Mouse (Mus musculus) midbrain, embryonic 12.5 days (tissue): ENCODE results near the gene Zbtb32. TPM values are rescaled to one million over a fixed set of nuclear protein-coding genes. Genes with fewer than 3 reads are reported as not detected.

Source experiments
- ATAC-seq: fragments of 200-750 bp; cut with Nextera tagmentation; 2 replicates; pipeline ENCODE4 v1.8.0; 2017; ENCODE audit warnings: low read depth, moderate TSS enrichment, moderate library complexity; ENCODE audit not compliant: low FRiP score
- H3K27ac ChIP-seq: fragments of 300-500 bp; sonication (generic); replicated peaks from 2 replicates; pipeline ENCODE4 v1.5.1; 2016; ENCODE audit warnings: mild to moderate bottlenecking
- H3K27me3 ChIP-seq: fragments of 300-500 bp; sonication (generic); 2 replicates; pipeline ENCODE4 v1.6.1; 2016; ENCODE audit warnings: mild to moderate bottlenecking
- H3K36me3 ChIP-seq: fragments of 300-500 bp; sonication (generic); 2 replicates; pipeline ENCODE4 v1.6.1; 2016
- H3K4me1 ChIP-seq: fragments of 300-500 bp; sonication (generic); 2 replicates; pipeline ENCODE4 v1.6.1; 2016
- H3K4me2 ChIP-seq: fragments of 300-500 bp; sonication (generic); replicated peaks from 2 replicates; pipeline ENCODE4 v1.6.1; 2016; ENCODE audit warnings: mild to moderate bottlenecking, moderate library complexity
- H3K4me3 ChIP-seq: fragments of 300-500 bp; sonication (generic); 2 replicates; pipeline ENCODE4 v1.5.1; 2016; ENCODE audit warnings: mild to moderate bottlenecking
- H3K9ac ChIP-seq: fragments of 300-500 bp; sonication (generic); replicated peaks from 2 replicates; pipeline ENCODE4 v1.6.1; 2016; ENCODE audit warnings: mild to moderate bottlenecking, moderate library complexity
- H3K9me3 ChIP-seq: fragments of 300-500 bp; sonication (generic); 2 replicates; pipeline ENCODE4 v1.6.1; 2016; ENCODE audit warnings: mild to moderate bottlenecking
- WGBS: fragments of 180-500 bp; shearing (Covaris S2); methylation state at CpG from one replicate; pipeline ENCODE4 v1.1.7; 2016; 5-methylcytosine and 5-hydroxymethylcytosine counted together
- polyA plus RNA-seq: library from polyadenylated mRNA; unstranded; fragments of >200 nt; fragmentation: Nextera tagmentation; extraction: Ambion mirVana; gene quantifications from 2 replicates; pipeline ENCODE4 v1.2.1, GENCODE M21; 2016

Zbtb32 gene
- polyA plus RNA-seq, 1 experiment from 2014 or later: 0.47 TPM

- Histone ChIP-seq H3K27ac (0 out of 2 replicates have a peak overlapping the region, but pooled peaks have one; percentile 25), H3K4me2 (peak overlapping the region; percentile 38), H3K9ac (peak overlapping the region; percentile 31; the same call in 1 of the 2 replicates), H3K9me3 (no peaks in the 10 kb centered on the region), H3K4me3 (no peak overlapping the region), H3K27me3 (no peaks in the 10 kb centered on the region), H3K4me1 (peaks cover 11% of the 10 kb centered on the region), H3K36me3 (no peaks in the 10 kb centered on the region)
- peak; percentile 99 for ATAC-seq
- WGBS: 2% methylated on average over 16 of the region's 16 CpGs
These were observed 1.2 kb upstream of the Zbtb32 start for GRCm38 (mm10) chr7:30599933-30600353.

- H3K9me3 ChIP-seq: no peaks in the 10 kb centered on the region
- H3K9ac ChIP-seq: no peak overlapping the region
- no peak overlapping the region for H3K4me3 ChIP-seq
- no peak for ATAC-seq
- H3K27me3 ChIP-seq: no peaks in the 10 kb centered on the region
- H3K36me3 ChIP-seq: no peaks in the 10 kb centered on the region
- WGBS: 76% methylated on average over 5 of the region's 5 CpGs
- no peak overlapping the region for H3K4me2 ChIP-seq
- peaks cover 13% of the 10 kb centered on the region for H3K4me1 ChIP-seq
- H3K27ac ChIP-seq: no peak overlapping the region
These were observed 1.9 kb downstream of the Zbtb32 start for GRCm38 (mm10) chr7:30596811-30597210.

GRCm38 (mm10) chr7:30596093-30596492 lies 2.6 kb downstream of the Zbtb32 start:
- H3K9ac ChIP-seq: no peak overlapping the region
- no peak for ATAC-seq
- no peak overlapping the region for H3K4me2 ChIP-seq
- peaks cover 13% of the 10 kb centered on the region for H3K4me1 ChIP-seq
- no peak overlapping the region for H3K4me3 ChIP-seq
- no peaks in the 10 kb centered on the region for H3K27me3 ChIP-seq
- H3K36me3 ChIP-seq: no peaks in the 10 kb centered on the region
- no peak overlapping the region for H3K27ac ChIP-seq
- WGBS: 83% methylated on average over 5 of the region's 5 CpGs
- H3K9me3 ChIP-seq: no peaks in the 10 kb centered on the region

- no peak overlapping the region for H3K4me3 ChIP-seq
- no peaks in the 10 kb centered on the region for H3K27me3 ChIP-seq
- H3K27ac ChIP-seq: no peak overlapping the region
- H3K36me3 ChIP-seq: no peaks in the 10 kb centered on the region
- H3K4me2 ChIP-seq: no peak overlapping the region
- 68% methylated on average over 4 of the region's 4 CpGs for WGBS
- ATAC-seq: no peak
- peaks cover 10% of the 10 kb centered on the region for H3K4me1 ChIP-seq
- H3K9ac ChIP-seq: no peak overlapping the region
- no peaks in the 10 kb centered on the region for H3K9me3 ChIP-seq
These were observed 4.1 kb downstream of the Zbtb32 start for GRCm38 (mm10) chr7:30594510-30595024.

GRCm38 (mm10) chr7:30593579-30594509 lies 4.9 kb downstream of the Zbtb32 start:
- 76% methylated on average over 10 of the region's 10 CpGs for WGBS
- Histone ChIP-seq H3K9me3 (no peaks in the 10 kb centered on the region), H3K27me3 (no peaks in the 10 kb centered on the region), H3K4me2 (0 out of 2 replicates have a peak overlapping the region, but pooled peaks have one; percentile 13), H3K36me3 (no peaks in the 10 kb centered on the region), H3K4me3 (no peak overlapping the region), H3K27ac (0 out of 2 replicates have a peak overlapping the region, but pooled peaks have one; percentile 54), H3K4me1 (peaks cover 10% of the 10 kb centered on the region), H3K9ac (no peak overlapping the region)
- ATAC-seq: no peak

- no peak overlapping the region for H3K27ac ChIP-seq
- H3K4me3 ChIP-seq: no peak overlapping the region
- H3K4me1 ChIP-seq: peaks cover 10% of the 10 kb centered on the region
- no peak for ATAC-seq
- no peaks in the 10 kb centered on the region for H3K27me3 ChIP-seq
- H3K36me3 ChIP-seq: no peaks in the 10 kb centered on the region
- 54% methylated on average over 5 of the region's 5 CpGs for WGBS
- no peak overlapping the region for H3K4me2 ChIP-seq
- H3K9me3 ChIP-seq: no peaks in the 10 kb centered on the region
- H3K9ac ChIP-seq: no peak overlapping the region
These were observed 5.8 kb downstream of the Zbtb32 start for GRCm38 (mm10) chr7:30592772-30593423.

GRCm38 (mm10) chr7:30591605-30591951 lies 7.1 kb downstream of the Zbtb32 start:
- H3K9ac ChIP-seq: no peak overlapping the region; the same call in 1 of the 2 replicates
- ATAC-seq: no peak
- H3K27me3 ChIP-seq: no peaks in the 10 kb centered on the region
- no peak overlapping the region for H3K4me2 ChIP-seq
- H3K4me1 ChIP-seq: peaks cover 22% of the 10 kb centered on the region
- WGBS: 42% methylated on average over 4 of the region's 4 CpGs
- no peaks in the 10 kb centered on the region for H3K9me3 ChIP-seq
- peaks cover 4% of the 10 kb centered on the region for H3K36me3 ChIP-seq
- 0 out of 2 replicates have a peak overlapping the region, but pooled peaks have one; percentile 20 for H3K27ac ChIP-seq
- H3K4me3 ChIP-seq: no peak overlapping the region

GRCm38 (mm10) chr7:30590927-30591604 lies 7.6 kb downstream of the Zbtb32 start:
- Histone ChIP-seq H3K36me3 (peaks cover 9% of the 10 kb centered on the region), H3K4me2 (no peak overlapping the region), H3K4me1 (peaks cover 25% of the 10 kb centered on the region), H3K9ac (no peak overlapping the region), H3K4me3 (no peak overlapping the region), H3K27ac (0 out of 2 replicates have a peak overlapping the region, but pooled peaks have one; percentile 20), H3K9me3 (no peaks in the 10 kb centered on the region), H3K27me3 (no peaks in the 10 kb centered on the region)
- WGBS: 86% methylated on average over 9 of the region's 9 CpGs
- no peak for ATAC-seq

- H3K27me3 ChIP-seq: no peaks in the 10 kb centered on the region
- peak; percentile 35 for ATAC-seq
- H3K4me3 ChIP-seq: peak overlapping the region; percentile 98
- peak overlapping the region; percentile 62 for H3K9ac ChIP-seq
- peak overlapping the region; percentile 94 for H3K27ac ChIP-seq
- H3K4me1 ChIP-seq: peaks cover 23% of the 10 kb centered on the region
- peaks cover 23% of the 10 kb centered on the region for H3K36me3 ChIP-seq
- WGBS: 29% methylated on average over 39 of the region's 40 CpGs
- H3K9me3 ChIP-seq: no peaks in the 10 kb centered on the region
- H3K4me2 ChIP-seq: peak overlapping the region; percentile 90
These were observed 9.0 kb downstream of the Zbtb32 start for GRCm38 (mm10) chr7:30589435-30590301.

- H3K36me3 ChIP-seq: peaks cover 31% of the 10 kb centered on the region
- WGBS: under 1% methylated on average over 58 of the region's 68 CpGs
- no peaks in the 10 kb centered on the region for H3K9me3 ChIP-seq
- peaks cover 23% of the 10 kb centered on the region for H3K4me1 ChIP-seq
- peak within 1 kb of the TSS; percentile 98 for H3K4me3 ChIP-seq
- peak; percentile 96 for ATAC-seq
- peak within 1 kb of the TSS; percentile 100 for H3K9ac ChIP-seq
- no peaks in the 10 kb centered on the region for H3K27me3 ChIP-seq
- peak within 1 kb of the TSS; percentile 90 for H3K4me2 ChIP-seq
- H3K27ac ChIP-seq: peak within 1 kb of the TSS; percentile 94
These were observed 9.9 kb downstream of the Zbtb32 start, which contains the start of gene Kmt2b for GRCm38 (mm10) chr7:30588676-30589434. Gene Kmt2b (minus strand): TSS chr7:30588726.
